Mouse (Mus musculus): ENCODE results near the gene Cpsf3. TPM values are rescaled to one million over a fixed set of nuclear protein-coding genes. Genes with fewer than 3 reads are reported as not detected.

Gene Cpsf3
- total and polyA plus RNA-seq, 3 experiments = 79.8 to 159 (median 117) TPM

GRCm38 (mm10) chr12:21316869-21317265 lies 31.7 kb downstream of the Cpsf3 start:
- peak overlapping the region; percentile 89 for H3K4me2 ChIP-seq (ENCODE audit: insufficient read depth, low read depth, poor library complexity, severe bottlenecking)
- no peaks in the 10 kb centered on the region for H3K9me3 ChIP-seq (replicated peaks; ENCODE audit: low read length)
- peak; percentile 20 for DNase-seq (ENCODE audit: extremely low read depth)
- in situ Hi-C loops (cut with MboI; ENCODE audit: low pct_ligation_motif_present, low pct_unique_long_range_greater_than_20kb, low sequenced_read_pairs) (no loop called here), dilution Hi-C loops (cut with MboI; ENCODE audit: extremely low pct_ligation_motif_present, extremely low pct_unique_long_range_greater_than_20kb, low sequenced_read_pairs) (no loop called here)
- H3K4me3 ChIP-seq (replicated peaks in 1 of 3; ENCODE audit: low read depth in 2 of 3, low read length in 2 of 3, poor library complexity in 1 of 3) = peak overlapping the region; percentile 78 to 93 (median 86)
- TF ChIP-seq TCF12 (IDR thresholded peaks at IDR 0.05; ENCODE audit: low read depth, low read length) = no peak
- TF ChIP-seq RCOR1 (conservative IDR thresholded peaks at IDR 0.05; ENCODE audit: low read depth, low read length) = no peak
- TF ChIP-seq NELFE (IDR thresholded peaks at IDR 0.05; ENCODE audit: low read depth, low read length) = no peak
- TF ChIP-seq HCFC1 (IDR thresholded peaks at IDR 0.05; ENCODE audit: low read depth, low read length) = no peak
- TF ChIP-seq ZMIZ1 (IDR thresholded peaks at IDR 0.05; ENCODE audit: low read depth, low read length) = no peak
- no peak for TF ChIP-seq MAX (IDR thresholded peaks at IDR 0.05; ENCODE audit: low read length)
- no peak for TF ChIP-seq TBP (conservative IDR thresholded peaks at IDR 0.05; ENCODE audit: low read depth, low read length)
- TF ChIP-seq ELF1 (IDR thresholded peaks at IDR 0.05; ENCODE audit: low read depth, low read length) = no peak
- TF ChIP-seq UBTF (IDR thresholded peaks at IDR 0.05; ENCODE audit: low read depth, low read length) = no peak
- no peak for TF ChIP-seq BHLHE40 (IDR thresholded peaks at IDR 0.05; ENCODE audit: low read depth, low read length)
- TF ChIP-seq ZNF384 (IDR thresholded peaks at IDR 0.05; ENCODE audit: low read depth, low read length) = no peak
- no peak for TF ChIP-seq E2F4 (IDR thresholded peaks at IDR 0.05; ENCODE audit: insufficient replicate concordance, low read depth, low read length)
- TF ChIP-seq RAD21 (IDR thresholded peaks at IDR 0.05; ENCODE audit: low read depth, low read length) = no peak
- TF ChIP-seq POLR2AphosphoS2 (IDR thresholded peaks at IDR 0.05; ENCODE audit: low read depth, low read length) = no peak
- no peak for TF ChIP-seq USF2 (conservative IDR thresholded peaks at IDR 0.05; ENCODE audit: low read depth, low read length)
- no peak for TF ChIP-seq MAFK (IDR thresholded peaks at IDR 0.05; ENCODE audit: insufficient replicate concordance, low read length)
- H3K79me2 ChIP-seq (replicated peaks; ENCODE audit: control insufficient read depth, extremely low read depth, insufficient read depth, poor library complexity, severe bottlenecking) = peaks cover 9% of the 10 kb centered on the region
- no peaks in the 10 kb centered on the region for H3K27me3 ChIP-seq (replicated peaks)
- peaks cover 53 to 75% of the 10 kb centered on the region in 2 experiments for H3K36me3 ChIP-seq (replicated peaks in 1 of 2; ENCODE audit: control insufficient read depth in 1 of 2, insufficient read depth in 1 of 2, low read length in 1 of 2)
- H3K27ac ChIP-seq (ENCODE audit: insufficient read depth, low read depth) = peak overlapping the region; percentile 39; the same call in 1 of the 2 replicates
- peak overlapping the region; percentile 67 for H3K9ac ChIP-seq (ENCODE audit: insufficient read depth, low read depth)
- H3K4me1 ChIP-seq (ENCODE audit: control insufficient read depth in 1 of 2, insufficient read depth in 2 of 2) = peaks cover 3 to 25% of the 10 kb centered on the region in 2 experiments

DNA sequence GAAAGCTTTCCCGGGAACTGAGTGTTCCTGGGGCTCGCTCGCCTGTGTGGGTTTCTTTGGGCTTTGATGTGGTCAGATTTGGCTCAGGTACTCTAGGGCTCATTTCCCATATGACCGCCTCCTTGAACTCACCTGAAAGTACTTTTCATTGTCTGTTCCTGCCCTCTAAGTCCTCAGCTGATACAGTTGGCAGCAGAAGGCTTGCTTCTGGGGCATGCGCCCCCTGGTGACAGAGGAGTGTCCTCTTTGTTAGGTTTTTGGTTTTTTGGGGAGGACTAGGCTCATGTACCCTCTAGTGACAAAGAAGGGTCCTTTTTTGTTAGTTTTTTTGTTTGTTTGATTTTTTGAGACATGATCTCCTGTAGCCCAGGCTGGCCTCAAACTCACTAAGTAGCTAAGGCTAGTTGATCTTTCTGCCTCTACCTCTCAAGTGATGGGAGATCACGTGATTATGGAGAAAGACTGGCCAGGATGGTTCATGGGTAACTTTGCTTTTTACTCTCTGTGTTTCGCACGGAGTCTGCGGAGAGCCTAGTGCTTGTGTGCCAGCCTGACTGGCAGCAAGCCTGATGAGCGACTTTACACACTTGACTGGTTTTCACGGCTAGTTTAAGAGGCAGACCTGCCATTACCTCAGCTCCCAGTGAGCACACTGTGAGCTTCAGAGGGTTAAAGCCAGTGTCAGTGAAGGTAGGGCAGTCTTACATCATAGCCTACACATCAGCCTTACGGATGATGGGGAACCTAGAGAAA lies 33.1 kb downstream of the Cpsf3 start:
- in situ Hi-C loops (cut with MboI; ENCODE audit: low pct_ligation_motif_present, low pct_unique_long_range_greater_than_20kb, low sequenced_read_pairs) = no loop called here
- TF ChIP-seq RAD21 (IDR thresholded peaks at IDR 0.05; ENCODE audit: low read depth, low read length) = peak; percentile 48
- peak; percentile 75 for TF ChIP-seq SMC3 (IDR thresholded peaks at IDR 0.05; ENCODE audit: low read depth, low read length)
- no peak for TF ChIP-seq TCF12 (IDR thresholded peaks at IDR 0.05; ENCODE audit: low read depth, low read length)
- 0 out of 2 replicates have a peak, but pooled peaks have one; percentile 30 for TF ChIP-seq NRF1 (IDR thresholded peaks at IDR 0.05; ENCODE audit: low read depth, low read length)
- no peak for TF ChIP-seq E2F4 (IDR thresholded peaks at IDR 0.05; ENCODE audit: insufficient replicate concordance, low read depth, low read length)
- TF ChIP-seq SIN3A (IDR thresholded peaks at IDR 0.05; ENCODE audit: low read length) = peak; percentile 48; the same call in 1 of the 2 replicates
- TF ChIP-seq CTCF (conservative IDR thresholded peaks at IDR 0.05 in 1 of 2, IDR thresholded peaks at IDR 0.05 in 1 of 2; ENCODE audit: low read depth in 2 of 2, low read length in 2 of 2) = peak; percentile 69 to 90
- peak; percentile 83 for DNase-seq (ENCODE audit: extremely low read depth)
- Histone ChIP-seq H3K9me3 (replicated peaks; ENCODE audit: low read length) (no peaks in the 10 kb centered on the region), H3K36me3 (replicated peaks in 1 of 2; ENCODE audit: control insufficient read depth in 1 of 2, insufficient read depth in 1 of 2, low read length in 1 of 2) (peaks cover 57 to 76% of the 10 kb centered on the region in 2 experiments), H3K27ac (ENCODE audit: insufficient read depth, low read depth) (no peak overlapping the region), H3K9ac (ENCODE audit: insufficient read depth, low read depth) (no peak overlapping the region), H3K4me2 (ENCODE audit: insufficient read depth, low read depth, poor library complexity, severe bottlenecking) (peak overlapping the region; percentile 89; the same call in 1 of the 2 replicates), H3K27me3 (replicated peaks) (no peaks in the 10 kb centered on the region), H3K4me3 (replicated peaks in 1 of 3; ENCODE audit: low read depth in 2 of 3, low read length in 2 of 3, poor library complexity in 1 of 3) (no peak overlapping the region), H3K79me2 (replicated peaks; ENCODE audit: control insufficient read depth, extremely low read depth, insufficient read depth, poor library complexity, severe bottlenecking) (peaks cover 9% of the 10 kb centered on the region), H3K4me1 (ENCODE audit: control insufficient read depth in 1 of 2, insufficient read depth in 2 of 2) (peaks cover 3 to 25% of the 10 kb centered on the region in 2 experiments)
- dilution Hi-C loops (cut with MboI; ENCODE audit: extremely low pct_ligation_motif_present, extremely low pct_unique_long_range_greater_than_20kb, low sequenced_read_pairs) = no loop called here
